Mouse (Mus musculus) lung, postnatal 36 days (tissue): Measurements from ENCODE around the gene Nrp1.

Experiments
- DNase-seq: peaks from one replicate; pipeline ENCODE4 v3.0.0; 2022; ENCODE audit warnings: mixed read lengths

Gene Nrp1

GRCm38 (mm10) chr8:128471186-128471585 lies 112.8 kb downstream of the Nrp1 start:
- DNase-seq, result no peak

- DNase-seq, result no peak
These were observed 114.5 kb downstream of the Nrp1 start for GRCm38 (mm10) chr8:128472871-128473270.

GRCm38 (mm10) chr8:128473456-128474239 lies 115.2 kb downstream of the Nrp1 start:
- no peak for DNase-seq

- no peak for DNase-seq
These were observed 116.2 kb downstream of the Nrp1 start for GRCm38 (mm10) chr8:128474614-128475013.

- no peak for DNase-seq
These were observed 117.8 kb downstream of the Nrp1 start for GRCm38 (mm10) chr8:128476206-128476605.

- DNase-seq, result no peak
These were observed 119.6 kb downstream of the Nrp1 start for GRCm38 (mm10) chr8:128478017-128478416.

- DNase-seq, result no peak
These were observed 121.1 kb downstream of the Nrp1 start for GRCm38 (mm10) chr8:128479309-128480013.

- DNase-seq, result peak; percentile 28
These were observed 122.7 kb downstream of the Nrp1 start for GRCm38 (mm10) chr8:128480896-128481665.

- no peak for DNase-seq
These were observed 124.9 kb downstream of the Nrp1 start for GRCm38 (mm10) chr8:128483344-128483743.

GRCm38 (mm10) chr8:128484720-128485124 lies 126.3 kb downstream of the Nrp1 start:
- peak; percentile 54 for DNase-seq

- DNase-seq, result no peak
These were observed 127.6 kb downstream of the Nrp1 start for GRCm38 (mm10) chr8:128486043-128486442.

GRCm38 (mm10) chr8:128487966-128488931 lies 129.8 kb downstream of the Nrp1 start:
- DNase-seq, result peak; percentile 73

GRCm38 (mm10) chr8:128489351-128489750 lies 130.9 kb downstream of the Nrp1 start:
- no peak for DNase-seq

- DNase-seq, result peak; percentile 92
These were observed 133.0 kb downstream of the Nrp1 start for GRCm38 (mm10) chr8:128491126-128492067.

GRCm38 (mm10) chr8:128493801-128494200 lies 135.4 kb downstream of the Nrp1 start:
- DNase-seq, result no peak

- no peak for DNase-seq
These were observed 140.4 kb downstream of the Nrp1 start for GRCm38 (mm10) chr8:128498836-128499235.

- DNase-seq, result no peak
These were observed 145.9 kb downstream of the Nrp1 start for GRCm38 (mm10) chr8:128504136-128504829.

- peak; percentile 34 for DNase-seq
These were observed 147.5 kb downstream of the Nrp1 start for GRCm38 (mm10) chr8:128505866-128506265.

GRCm38 (mm10) chr8:128508723-128509122 lies 150.3 kb downstream of the Nrp1 start:
- DNase-seq, result no peak

GRCm38 (mm10) chr8:128511021-128511420 lies 152.6 kb downstream of the Nrp1 start:
- no peak for DNase-seq
